Mouse (Mus musculus) stomach, embryonic 14.5 days (tissue): Measurements from ENCODE around the gene St6gal1. TPM values are rescaled to one million over a fixed set of nuclear protein-coding genes. Genes with fewer than 3 reads are reported as not detected.

Experiments used
- ATAC-seq: fragments of 200-750 bp; cut with Nextera tagmentation; 2 replicates; pipeline ENCODE4 v1.8.0; 2017; ENCODE audit warnings: low read depth, moderate TSS enrichment; ENCODE audit not compliant: insufficient number of reproducible peaks, insufficient read depth, low FRiP score
- H3K27ac ChIP-seq: fragments of 300-500 bp; sonication (generic); 2 replicates; pipeline ENCODE4 v1.5.1; 2014; ENCODE audit warnings: mild to moderate bottlenecking, low read length, moderate library complexity, mixed read lengths
- H3K27me3 ChIP-seq: fragments of 300-500 bp; sonication (generic); 2 replicates; pipeline ENCODE4 v1.6.1; 2014; ENCODE audit warnings: low read length, control low read depth, mixed read lengths; ENCODE audit not compliant: control insufficient read depth, insufficient read depth
- H3K36me3 ChIP-seq: fragments of 300-500 bp; sonication (generic); 2 replicates; pipeline ENCODE4 v1.6.1; 2014; ENCODE audit warnings: mild to moderate bottlenecking, control low read depth, low read length, moderate library complexity, mixed read lengths; ENCODE audit not compliant: control insufficient read depth, insufficient read depth
- H3K4me1 ChIP-seq: fragments of 300-500 bp; sonication (generic); 2 replicates; pipeline ENCODE4 v1.6.1; 2014; ENCODE audit warnings: low read length, control low read depth, mixed read lengths; ENCODE audit not compliant: control insufficient read depth, insufficient read depth
- H3K4me2 ChIP-seq: fragments of 300-500 bp; sonication (generic); replicated peaks from 2 replicates; pipeline ENCODE4 v1.6.1; 2014; ENCODE audit warnings: low read depth, low read length, control low read depth
- H3K4me3 ChIP-seq: fragments of 300-500 bp; sonication (generic); 2 replicates; pipeline ENCODE4 v1.5.1; 2014; ENCODE audit warnings: low read depth, low read length, control low read depth
- H3K9ac ChIP-seq: fragments of 300-500 bp; sonication (generic); replicated peaks from 2 replicates; pipeline ENCODE4 v1.6.1; 2014; ENCODE audit warnings: low read depth, mild to moderate bottlenecking, control low read depth, low read length, moderate library complexity, mixed read lengths
- H3K9me3 ChIP-seq: fragments of 300-500 bp; sonication (generic); 2 replicates; pipeline ENCODE4 v1.6.1; 2016; ENCODE audit warnings: low read depth, low read length, control low read depth; ENCODE audit not compliant: control insufficient read depth
- WGBS: fragments of 180-500 bp; shearing (Covaris S2); extraction: QIAGEN DNeasy Blood & Tissue Kit; methylation state at CpG from one replicate; pipeline ENCODE4 v1.1.7; 2014; 5-methylcytosine and 5-hydroxymethylcytosine counted together
- polyA plus RNA-seq: library from polyadenylated mRNA; unstranded; fragments of >200 nt; fragmentation: Nextera tagmentation; extraction: Ambion mirVana; gene quantifications from 2 replicates; pipeline ENCODE4 v1.2.1, GENCODE M21; 2014

The St6gal1 gene
- polyA plus RNA-seq, 1 experiment from 2014 or later = 25.7 TPM

GRCm38 (mm10) chr16:23298441-23298840 is 73.9 kb downstream of the St6gal1 start:
- 0 out of 2 replicates have a peak, but pooled peaks cover 6% of the 10 kb centered on the region for H3K4me1 ChIP-seq
- H3K9ac ChIP-seq = no peak overlapping the region
- H3K27me3 ChIP-seq = no peaks in the 10 kb centered on the region
- H3K4me3 ChIP-seq = no peak overlapping the region
- H3K27ac ChIP-seq = no peak overlapping the region
- no peak overlapping the region for H3K4me2 ChIP-seq
- no peaks in the 10 kb centered on the region for H3K36me3 ChIP-seq
- WGBS = 93% methylated on average over 3 of the region's 3 CpGs
- no peak for ATAC-seq
- no peaks in the 10 kb centered on the region for H3K9me3 ChIP-seq

GRCm38 (mm10) chr16:23298911-23299310 is 74.4 kb downstream of the St6gal1 start:
- Histone ChIP-seq H3K36me3 (no peaks in the 10 kb centered on the region), H3K9ac (no peak overlapping the region), H3K4me1 (0 out of 2 replicates have a peak, but pooled peaks cover 6% of the 10 kb centered on the region), H3K27ac (no peak overlapping the region), H3K4me3 (no peak overlapping the region), H3K9me3 (no peaks in the 10 kb centered on the region), H3K4me2 (no peak overlapping the region), H3K27me3 (no peaks in the 10 kb centered on the region)
- 94% methylated on average over 3 of the region's 3 CpGs for WGBS
- no peak for ATAC-seq

DNA sequence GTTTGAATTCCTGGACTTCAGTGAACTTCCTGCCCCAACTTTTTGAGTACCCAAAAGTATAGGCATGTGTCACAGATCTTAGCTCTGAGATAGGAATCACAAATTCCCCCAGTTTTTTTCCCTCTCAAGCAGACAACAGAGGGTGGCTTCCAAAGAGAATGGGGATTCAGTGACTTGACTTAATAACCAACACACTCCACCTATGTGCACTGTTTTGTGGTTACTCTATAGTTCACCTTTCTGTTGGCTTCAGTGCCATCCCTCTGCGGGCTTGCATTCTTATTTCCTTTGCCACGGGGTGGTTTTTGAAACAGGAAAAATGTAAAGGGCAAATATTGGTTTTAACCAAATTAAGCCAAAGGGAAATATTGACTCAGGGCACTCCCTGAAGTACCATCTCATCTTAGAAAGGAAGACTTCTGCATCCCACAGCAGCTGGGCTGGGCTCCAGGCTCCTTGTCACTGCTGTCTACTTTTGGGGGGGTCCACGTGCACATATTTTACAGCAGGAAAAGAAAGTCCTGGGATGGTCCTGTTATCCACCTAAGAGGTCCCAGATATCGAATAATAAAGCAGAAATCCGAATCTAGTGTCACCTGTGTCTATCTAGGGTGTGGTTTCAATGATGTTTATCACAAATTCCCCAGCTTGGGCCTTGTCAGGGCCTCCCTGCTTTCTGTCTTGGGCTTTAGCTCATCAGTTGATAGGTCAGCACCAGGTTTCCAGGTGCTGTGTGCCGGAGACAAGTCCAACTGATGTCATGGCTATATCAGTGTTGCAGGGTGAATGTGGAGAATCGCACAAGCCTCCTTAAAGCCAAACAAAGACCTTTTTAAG is 75.6 kb downstream of the St6gal1 start:
- Histone ChIP-seq H3K4me1 (0 out of 2 replicates have a peak, but pooled peaks cover 6% of the 10 kb centered on the region), H3K9me3 (no peaks in the 10 kb centered on the region), H3K27me3 (no peaks in the 10 kb centered on the region), H3K36me3 (no peaks in the 10 kb centered on the region), H3K4me2 (no peak overlapping the region), H3K4me3 (no peak overlapping the region), H3K27ac (no peak overlapping the region), H3K9ac (no peak overlapping the region)
- WGBS = 67% methylated on average over 7 of the region's 7 CpGs
- no peak for ATAC-seq

DNA sequence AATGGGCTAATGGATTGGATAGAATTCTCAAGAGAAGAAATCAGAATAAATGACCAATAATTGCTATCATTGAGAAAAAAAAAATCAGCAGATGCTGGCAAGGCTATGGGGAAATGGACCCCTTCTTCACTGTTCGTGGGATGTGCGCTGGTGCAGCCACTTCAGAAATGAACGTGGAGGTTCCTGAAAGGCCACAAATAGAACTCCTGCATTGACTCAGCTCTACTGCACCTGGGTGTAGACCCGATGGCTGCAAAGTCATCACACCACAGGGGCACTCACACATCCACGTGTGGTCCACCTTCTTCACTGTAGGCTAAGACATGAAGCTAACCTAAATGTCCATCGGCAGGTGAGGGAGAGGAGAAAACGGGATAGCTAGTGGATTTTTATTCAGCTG is 77.2 kb downstream of the St6gal1 start:
- Histone ChIP-seq H3K27me3 (no peaks in the 10 kb centered on the region), H3K4me3 (no peak overlapping the region), H3K36me3 (no peaks in the 10 kb centered on the region), H3K9ac (no peak overlapping the region), H3K4me1 (peaks cover 11% of the 10 kb centered on the region; the same call in 1 of the 2 replicates), H3K27ac (no peak overlapping the region), H3K4me2 (no peak overlapping the region), H3K9me3 (no peaks in the 10 kb centered on the region)
- WGBS = 86% methylated on average over 7 of the region's 7 CpGs
- no peak for ATAC-seq

- Histone ChIP-seq H3K4me2 (no peak overlapping the region), H3K9ac (no peak overlapping the region), H3K27me3 (no peaks in the 10 kb centered on the region), H3K9me3 (no peaks in the 10 kb centered on the region), H3K4me1 (peaks cover 8% of the 10 kb centered on the region; the same call in 1 of the 2 replicates), H3K36me3 (no peaks in the 10 kb centered on the region), H3K27ac (no peak overlapping the region), H3K4me3 (no peak overlapping the region)
- 55% methylated on average over 10 of the region's 10 CpGs for WGBS
- ATAC-seq = peak; percentile 59; the same call in 1 of the 2 replicates
Measured at GRCm38 (mm10) chr16:23305830-23306623, 81.5 kb downstream of the St6gal1 start.

DNA sequence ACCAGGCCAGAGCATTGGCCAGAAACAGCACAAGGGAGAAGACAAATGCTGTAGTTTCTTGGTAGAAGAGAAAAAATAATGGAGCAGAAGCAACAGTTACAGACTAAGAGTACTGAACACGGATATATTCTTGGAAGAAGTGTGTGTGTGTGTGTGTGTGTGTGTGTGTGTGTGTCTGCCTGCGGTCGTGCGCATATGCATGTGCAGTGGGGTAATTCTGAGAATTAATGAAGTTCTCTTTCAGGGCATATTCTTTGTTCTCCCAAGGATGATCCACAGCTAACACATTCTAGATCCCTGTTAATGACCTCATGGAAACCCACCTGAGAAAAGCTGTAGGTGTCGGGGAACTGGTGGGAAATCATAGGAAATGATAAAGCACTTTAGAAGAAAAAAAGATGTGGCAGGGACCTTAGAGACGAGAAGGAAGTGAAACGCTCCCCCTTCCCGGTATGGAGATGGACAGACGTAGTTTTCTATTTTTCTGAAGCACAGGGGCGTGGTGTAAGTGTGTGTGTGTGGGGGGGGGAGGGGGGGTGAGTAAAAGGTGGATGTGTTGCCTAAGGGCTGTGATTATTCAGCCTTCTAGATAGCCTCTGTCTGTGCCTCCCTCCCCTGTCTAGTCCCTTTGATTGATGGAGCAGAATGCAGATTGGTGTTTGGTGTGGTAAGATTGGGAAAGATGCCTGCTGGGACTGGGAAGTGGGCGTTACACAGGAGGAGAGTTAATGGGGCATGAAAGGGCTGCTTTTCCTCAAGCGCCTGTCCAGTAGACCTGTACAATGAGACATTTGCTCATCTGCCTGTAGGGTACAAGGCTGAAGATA is 82.8 kb downstream of the St6gal1 start:
- Histone ChIP-seq H3K4me3 (no peak overlapping the region), H3K4me2 (no peak overlapping the region), H3K27ac (no peak overlapping the region), H3K27me3 (no peaks in the 10 kb centered on the region), H3K9ac (no peak overlapping the region), H3K36me3 (no peaks in the 10 kb centered on the region), H3K9me3 (no peaks in the 10 kb centered on the region), H3K4me1 (peaks cover 8% of the 10 kb centered on the region; the same call in 1 of the 2 replicates)
- peak; percentile 16; the same call in 1 of the 2 replicates for ATAC-seq
- 57% methylated on average over 12 of the region's 12 CpGs for WGBS

DNA sequence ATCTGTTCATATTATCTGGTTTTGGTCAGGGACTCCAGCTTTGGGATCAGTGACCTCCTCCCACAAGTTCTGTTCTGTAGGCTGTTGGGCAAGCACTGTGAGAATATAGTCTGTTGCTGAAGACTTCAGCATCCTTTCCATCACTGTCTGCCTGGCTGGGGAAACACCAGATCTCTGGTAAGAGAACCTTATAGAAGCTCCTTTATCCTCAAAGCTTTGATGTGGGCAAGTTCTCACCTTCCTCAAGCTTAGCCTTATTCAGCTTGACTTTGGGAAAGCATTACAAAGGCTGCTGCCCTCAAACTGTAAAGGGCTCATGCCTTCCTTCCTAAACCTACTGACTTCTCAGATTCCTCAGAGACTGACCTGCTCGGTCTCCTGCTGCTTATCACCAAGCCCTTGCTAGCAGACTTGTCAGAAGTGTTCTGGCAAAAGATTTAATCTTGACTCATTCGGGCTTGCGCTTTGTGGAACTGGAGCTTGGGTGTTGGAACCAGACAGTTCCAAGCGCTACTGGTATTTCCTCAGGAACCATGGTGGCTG is 83.5 kb downstream of the St6gal1 start:
- no peak overlapping the region for H3K4me3 ChIP-seq
- H3K4me2 ChIP-seq = no peak overlapping the region
- H3K27ac ChIP-seq = no peak overlapping the region
- ATAC-seq = no peak
- no peak overlapping the region for H3K9ac ChIP-seq
- 62% methylated on average over 4 of the region's 4 CpGs for WGBS
- no peaks in the 10 kb centered on the region for H3K27me3 ChIP-seq
- H3K36me3 ChIP-seq = no peaks in the 10 kb centered on the region
- peaks cover 8% of the 10 kb centered on the region; the same call in 1 of the 2 replicates for H3K4me1 ChIP-seq
- H3K9me3 ChIP-seq = no peaks in the 10 kb centered on the region

- no peak overlapping the region for H3K9ac ChIP-seq
- H3K4me1 ChIP-seq = peaks cover 8% of the 10 kb centered on the region; the same call in 1 of the 2 replicates
- WGBS = 82% methylated on average over 4 of the region's 4 CpGs
- ATAC-seq = no peak
- H3K27ac ChIP-seq = no peak overlapping the region
- H3K9me3 ChIP-seq = no peaks in the 10 kb centered on the region
- H3K27me3 ChIP-seq = no peaks in the 10 kb centered on the region
- no peak overlapping the region for H3K4me2 ChIP-seq
- H3K4me3 ChIP-seq = no peak overlapping the region
- no peaks in the 10 kb centered on the region for H3K36me3 ChIP-seq
Measured at GRCm38 (mm10) chr16:23309080-23309479, 84.5 kb downstream of the St6gal1 start.
